Mouse (Mus musculus): ENCODE results near the gene Ccnq. TPM values are rescaled to one million over a fixed set of nuclear protein-coding genes. Genes with fewer than 3 reads are reported as not detected.
A peak's percentile ranks its signal among the peaks of the same experiment; 100 is the strongest.

Gene Ccnq
- total RNA-seq, 2 experiments from 2014 or later, result 16.1 to 20.1 TPM

DNA sequence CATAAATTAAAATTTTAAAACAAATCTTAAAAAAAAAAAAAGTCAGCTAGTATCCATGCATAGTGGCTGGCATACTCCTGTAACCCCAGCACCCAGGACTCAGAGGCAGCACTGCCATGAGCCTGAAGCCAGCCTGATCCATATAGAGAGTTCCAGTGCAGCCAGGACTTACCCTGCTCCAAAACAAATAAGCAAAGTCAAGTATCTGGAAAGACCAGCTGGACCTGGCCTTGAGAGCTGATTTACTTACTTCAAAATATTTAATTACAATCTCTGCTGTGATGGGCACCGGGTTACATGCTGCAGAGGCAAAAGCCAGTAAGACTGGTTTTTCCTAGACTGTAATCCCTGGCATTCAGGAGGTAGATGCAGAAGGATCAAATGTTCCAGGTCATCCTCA lies 26.7 kb downstream of the Ccnq start:
- no peak for DNase-seq (ENCODE audit: extremely low spot score in 1 of 2, low spot score in 2 of 2)
- Histone ChIP-seq H3K27ac (no peak overlapping the region), H3K4me3 (no peak overlapping the region)
- no peak for TF ChIP-seq CTCF (IDR thresholded peaks at IDR 0.05)
- intact Hi-C loops (cut with DNase I), result loop anchor here (5.0 kb wide), 1 partner anchor 48 kb away; no protein-coding TSS in a partner anchor

DNA sequence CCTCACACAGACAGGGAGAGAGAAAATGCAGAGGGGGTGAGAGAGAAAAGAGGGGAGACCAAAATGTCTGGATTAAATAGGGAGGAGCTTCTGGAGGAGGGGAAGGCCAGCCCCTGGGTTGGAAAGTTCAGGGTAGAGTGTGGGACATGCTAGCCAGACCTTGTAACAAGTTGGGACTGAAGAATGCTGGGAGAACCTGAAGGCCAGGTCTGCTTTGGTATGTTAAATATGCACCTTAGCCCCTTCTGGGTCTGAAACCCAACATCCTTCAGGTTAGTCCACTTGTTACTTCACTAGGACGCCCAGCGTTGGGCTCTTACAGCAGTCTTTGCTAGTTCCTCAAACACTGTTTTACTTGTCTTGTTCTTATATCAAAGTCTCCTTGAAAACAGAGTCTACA lies 30.1 kb downstream of the Ccnq start:
- H3K4me3 ChIP-seq, result no peak overlapping the region
- intact Hi-C loops (cut with DNase I), result no loop called here
- H3K27ac ChIP-seq, result no peak overlapping the region
- no peak for TF ChIP-seq CTCF (IDR thresholded peaks at IDR 0.05)
- no peak for DNase-seq (ENCODE audit: extremely low spot score in 1 of 2, low spot score in 2 of 2)

DNA sequence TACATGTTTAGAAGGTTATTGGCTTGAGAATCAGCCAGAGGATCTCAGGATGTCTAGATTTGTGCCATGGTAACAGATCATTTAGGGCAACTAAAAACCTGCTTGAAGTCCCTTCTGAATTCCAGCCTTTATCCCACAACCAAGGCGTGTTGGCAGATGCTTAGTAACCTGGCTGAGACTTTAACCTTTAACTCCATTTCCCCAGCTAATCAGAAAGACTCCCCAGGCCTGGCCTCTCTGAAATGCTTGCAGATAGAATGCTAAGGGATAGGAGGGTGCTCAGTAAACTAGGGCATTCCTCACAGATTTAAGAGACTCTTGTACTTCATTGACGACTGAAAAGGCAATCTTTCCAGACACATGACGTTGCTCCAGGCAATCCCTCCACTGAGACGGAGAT lies 33.9 kb downstream of the Ccnq start:
- intact Hi-C loops (cut with DNase I), result no loop called here
- Histone ChIP-seq H3K27ac (no peak overlapping the region), H3K4me3 (no peak overlapping the region)
- TF ChIP-seq CTCF (IDR thresholded peaks at IDR 0.05), result no peak
- DNase-seq (ENCODE audit: extremely low spot score in 1 of 2, low spot score in 2 of 2), result no peak

DNA sequence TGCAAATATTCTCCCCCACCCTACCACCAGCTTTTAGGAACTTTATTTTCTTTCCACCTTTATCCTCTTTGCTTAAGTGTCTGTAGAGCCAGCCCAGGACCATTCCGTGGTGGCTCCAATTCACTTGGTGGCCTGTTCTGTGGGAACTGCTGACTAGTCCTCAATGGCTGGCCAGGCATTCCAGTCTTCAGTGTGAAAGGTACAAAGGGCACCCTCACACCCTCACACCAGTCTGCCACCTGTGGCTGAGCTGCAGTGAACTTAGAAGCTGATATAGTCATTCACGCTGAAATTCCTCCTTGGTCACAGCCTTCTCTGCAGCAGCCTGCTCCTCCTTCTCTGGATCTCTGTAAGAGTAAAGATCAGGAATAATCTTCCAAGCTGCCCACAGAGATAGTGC lies 42.9 kb downstream of the Ccnq start:
- no peak overlapping the region for H3K4me3 ChIP-seq
- intact Hi-C loops (cut with DNase I), result no loop called here
- TF ChIP-seq CTCF (IDR thresholded peaks at IDR 0.05), result no peak
- no peak for DNase-seq (ENCODE audit: extremely low spot score in 1 of 2, low spot score in 2 of 2)
- H3K27ac ChIP-seq, result no peak overlapping the region

- DNase-seq (ENCODE audit: extremely low spot score in 1 of 2, low spot score in 2 of 2), result no peak
- Histone ChIP-seq H3K27ac (no peak overlapping the region), H3K4me3 (no peak overlapping the region)
- intact Hi-C loops (cut with DNase I), result no loop called here
- TF ChIP-seq CTCF (IDR thresholded peaks at IDR 0.05), result no peak
Measured at GRCm38 (mm10) chr11:78706026-78706425, 45.5 kb downstream of the Ccnq start.

DNA sequence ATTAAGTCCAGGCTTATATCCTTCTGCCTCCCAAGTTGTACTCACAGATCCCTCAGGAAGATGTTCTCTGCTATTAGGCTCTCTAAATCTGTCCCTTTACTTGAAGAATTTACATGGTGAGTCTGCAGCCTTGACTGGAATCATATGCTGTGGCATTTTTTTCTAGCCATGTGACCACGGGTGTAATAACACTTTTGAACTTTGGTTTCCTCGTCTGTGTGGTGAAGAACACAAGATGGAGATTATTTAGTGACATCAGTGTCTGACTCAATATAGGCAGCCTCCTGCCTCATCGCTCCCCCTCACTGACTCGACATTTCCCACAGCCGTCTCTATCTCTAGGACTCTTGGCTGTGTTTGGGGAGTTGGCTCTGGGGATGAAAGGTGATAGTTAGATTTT lies 48.4 kb downstream of the Ccnq start:
- Histone ChIP-seq H3K27ac (peak overlapping the region; percentile 93), H3K4me3 (no peak overlapping the region)
- no peak for DNase-seq (ENCODE audit: extremely low spot score in 1 of 2, low spot score in 2 of 2)
- no peak for TF ChIP-seq CTCF (IDR thresholded peaks at IDR 0.05)
- intact Hi-C loops (cut with DNase I), result no loop called here

DNA sequence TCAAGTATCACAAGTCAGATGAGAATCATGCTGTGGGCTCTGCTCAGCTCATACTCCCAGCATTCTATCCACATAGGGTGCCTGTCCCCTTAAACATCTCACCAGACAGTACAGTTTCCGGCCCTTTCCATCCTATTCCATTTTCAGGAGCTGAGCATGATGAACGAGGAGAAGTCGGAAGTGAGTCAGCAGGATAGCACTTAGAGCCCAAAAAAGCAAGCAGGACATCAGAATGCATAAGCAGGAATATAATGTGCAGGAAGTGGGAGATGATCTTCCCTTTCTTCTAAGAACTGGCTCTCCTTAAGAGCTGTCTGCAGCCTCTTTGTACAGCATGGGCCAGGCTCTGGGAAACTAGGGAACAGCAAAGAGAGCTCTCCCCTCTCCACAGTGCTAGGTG lies 49.2 kb downstream of the Ccnq start:
- no peak for TF ChIP-seq CTCF (IDR thresholded peaks at IDR 0.05)
- intact Hi-C loops (cut with DNase I), result loop anchor here (1.0 kb wide), 1 partner anchor 24 kb away; no protein-coding TSS in a partner anchor
- peak overlapping the region; percentile 93 for H3K27ac ChIP-seq
- H3K4me3 ChIP-seq, result no peak overlapping the region
- no peak for DNase-seq (ENCODE audit: extremely low spot score in 1 of 2, low spot score in 2 of 2)

Small RNA genes within 50 kb of the gene (microRNA-seq; reads per million reads assigned to microRNA genes)
- 0 reads per million in 2 experiments for gene Gm23840

Other genes starting within 250 kb of the Ccnq start
- 1 to 10 TPM in 1 of 2 experiments, under 1 TPM in 1; 0.79 to 1.0 TPM for gene Sebox, start 248.3 kb downstream of the Ccnq start, total RNA-seq (2021)
- gene Tmem199, start 239.6 kb downstream of the Ccnq start, total RNA-seq (2021), result 10 to 100 TPM; 40.6 to 44.3 TPM
- 100 to 1,000 TPM; 115 to 118 TPM for gene Poldip2, start 239.5 kb downstream of the Ccnq start, total RNA-seq (2021)
- gene Tnfaip1, start 215.4 kb downstream of the Ccnq start, total RNA-seq (2021), result 10 to 100 TPM; 36.8 to 37.6 TPM
- 10 to 100 TPM; 78.1 to 87.4 TPM for gene Ift20, start 215.4 kb downstream of the Ccnq start, total RNA-seq (2021)
- 10 to 100 TPM; 17.2 to 19.3 TPM for gene Tmem97, start 201.0 kb downstream of the Ccnq start, total RNA-seq (2021)
- gene Nlk, start 54.4 kb downstream of the Ccnq start, total RNA-seq (2021), result 100 to 1,000 TPM; 115 to 118 TPM
- gene Lyrm9, start 74.9 kb upstream of the Ccnq start, total RNA-seq (2021), result 10 to 100 TPM; 22.6 to 26.1 TPM
- under 1 TPM; 0.28 to 0.43 TPM for gene Nos2, start 169.1 kb upstream of the Ccnq start, total RNA-seq (2021)
- gene Lgals9, start 233.2 kb upstream of the Ccnq start, total RNA-seq (2021), result 1 to 10 TPM; 4.2 to 5.5 TPM